Mouse (Mus musculus) cerebellum, adult 2 months (tissue): Measurements from ENCODE around the gene Rsrc1.

Experiments used
- CTCF ChIP-seq: fragments of 200-500 bp; IDR thresholded peaks from 2 replicates; pipeline ENCODE4 v1.5.1; 2011; ENCODE audit warnings: low read depth, mild to moderate bottlenecking, control low read depth, low read length, moderate library complexity, borderline replicate concordance; ENCODE audit not compliant: insufficient read depth
- POLR2A ChIP-seq: fragments of 200-500 bp; IDR thresholded peaks from 2 replicates; pipeline ENCODE4 v1.6.1; 2011; ENCODE audit warnings: low read length, control low read depth, borderline replicate concordance; ENCODE audit not compliant: insufficient read depth

GRCm38 (mm10) chr3:66959972-66960371, 21.2 kb upstream of the Rsrc1 start:
- no peak for TF ChIP-seq POLR2A
- TF ChIP-seq CTCF = no peak
